Mouse (Mus musculus) CD4-positive helper T cell, adult 2 months (primary cell): ENCODE measurements around the gene Pgd.
"Not testable (repeated sequence)": the region's sequence is repeated elsewhere in the genome, so short reads cannot be mapped to it uniquely, and the experiment has no call there.

ENCODE experiments used
- DNase-seq: peaks from one replicate; pipeline ENCODE4 v3.0.0-alpha.2; 2012; ENCODE audit warnings: low read depth, missing footprints, low spot score

Gene Pgd

DNA sequence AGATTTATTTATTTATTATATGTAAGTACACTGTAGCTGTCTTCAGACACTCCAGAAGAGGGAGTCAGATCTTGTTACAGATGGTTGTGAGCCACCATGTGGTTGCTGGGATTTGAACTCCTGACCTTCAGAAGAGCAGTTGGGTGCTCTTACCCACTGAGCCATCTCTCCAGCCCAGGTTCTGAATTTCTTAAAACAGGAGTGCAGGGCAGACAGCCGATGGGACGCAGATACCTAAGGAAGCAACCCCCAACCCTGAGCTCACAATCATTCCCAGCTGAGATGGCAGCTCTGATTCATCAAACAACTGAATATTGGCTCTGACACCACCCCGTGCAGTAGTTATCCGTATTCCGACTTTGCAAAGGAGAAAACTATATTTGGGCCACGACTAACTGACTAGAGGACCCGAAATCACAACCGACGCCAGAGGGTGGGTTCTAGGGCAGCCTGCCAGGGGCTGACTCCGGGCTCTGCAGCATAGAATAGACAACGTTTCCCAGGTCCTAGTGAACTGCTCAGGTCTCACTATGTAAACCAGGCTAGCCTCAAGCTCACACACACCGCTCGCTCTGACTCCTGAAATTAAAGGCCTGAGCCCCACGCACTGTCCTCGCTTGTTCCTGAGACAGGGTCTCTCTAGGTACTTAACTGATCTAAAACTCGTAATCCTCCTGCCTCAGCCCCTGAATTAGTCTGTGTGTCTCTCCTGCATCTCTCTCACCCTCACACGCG is 30.3 kb downstream of the Pgd start:
- DNase-seq, result no peak

GRCm38 (mm10) chr4:149133395-149133794 is 33.2 kb downstream of the Pgd start:
- no peak for DNase-seq

GRCm38 (mm10) chr4:149131789-149132565 is 34.6 kb downstream of the Pgd start:
- DNase-seq, result no peak

GRCm38 (mm10) chr4:149131021-149131752 is 35.4 kb downstream of the Pgd start:
- DNase-seq, result no peak

DNA sequence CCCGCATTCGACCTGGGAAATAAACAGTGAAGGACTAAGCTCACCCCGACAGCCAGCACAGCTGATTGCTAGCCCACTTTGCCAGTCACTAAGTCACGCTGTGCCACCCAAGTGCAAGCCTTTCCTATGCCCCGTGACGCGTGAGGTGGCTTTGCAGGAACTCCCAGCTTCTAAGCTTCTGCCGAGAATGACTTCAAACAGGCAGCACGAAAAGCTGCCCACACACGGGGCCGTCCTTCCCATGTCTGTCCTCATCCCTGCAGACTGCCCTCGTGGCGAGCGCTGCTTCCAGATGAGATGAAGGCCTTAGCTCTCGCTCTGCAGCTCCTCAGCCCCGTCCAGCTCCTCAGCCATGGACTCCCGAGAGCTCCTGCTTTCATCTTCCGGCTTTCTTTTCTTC is 38.1 kb downstream of the Pgd start:
- no peak for DNase-seq

DNA sequence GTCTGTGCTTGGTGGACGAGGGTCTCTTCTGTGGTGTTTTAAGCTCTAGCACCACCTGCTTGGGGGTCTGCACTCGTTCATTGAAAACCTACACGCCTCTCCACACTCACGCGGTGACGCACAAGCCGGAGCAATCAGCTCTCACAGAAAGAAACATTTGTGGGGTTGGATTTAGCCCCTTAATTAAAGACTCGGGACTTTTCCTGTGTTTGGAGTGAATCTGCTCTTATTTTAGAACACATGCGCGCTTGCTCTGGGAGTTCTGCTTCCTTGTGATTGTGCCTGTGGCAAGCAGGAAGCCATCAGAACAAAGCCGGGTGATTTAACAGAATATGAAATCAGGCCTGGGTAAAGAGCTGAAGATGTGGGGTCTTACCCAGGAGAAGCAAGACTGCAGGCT is 39.9 kb downstream of the Pgd start, which contains the start of gene Cort:
TSS of gene Cort (minus strand) at position 101 of the 400 bp plus-strand sequence.
- no peak for DNase-seq

GRCm38 (mm10) chr4:149126115-149126509 is 40.5 kb downstream of the Pgd start:
- DNase-seq, result no peak

- DNase-seq, result no peak
Measured at GRCm38 (mm10) chr4:149125341-149126114, 41.0 kb downstream of the Pgd start.

DNA sequence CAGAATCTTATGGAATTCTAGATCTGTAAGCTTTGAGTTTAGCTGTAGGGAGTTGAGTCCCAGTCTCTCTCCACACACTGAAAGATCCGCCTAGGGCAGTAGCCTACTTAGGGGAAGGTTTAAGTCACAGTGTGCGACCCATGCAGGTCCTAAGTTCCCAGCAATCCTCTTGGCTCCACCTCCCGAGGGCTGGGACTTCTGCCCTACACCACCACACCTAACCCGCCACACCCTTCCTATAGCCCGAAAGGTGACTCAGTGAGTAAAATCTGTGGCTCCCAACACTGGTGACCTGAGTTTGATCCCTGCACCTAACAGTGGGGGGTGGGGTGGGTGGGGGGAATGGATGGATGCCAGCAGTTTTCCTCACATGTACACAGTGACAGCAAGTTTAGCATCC is 43.1 kb downstream of the Pgd start:
- no peak for DNase-seq

DNA sequence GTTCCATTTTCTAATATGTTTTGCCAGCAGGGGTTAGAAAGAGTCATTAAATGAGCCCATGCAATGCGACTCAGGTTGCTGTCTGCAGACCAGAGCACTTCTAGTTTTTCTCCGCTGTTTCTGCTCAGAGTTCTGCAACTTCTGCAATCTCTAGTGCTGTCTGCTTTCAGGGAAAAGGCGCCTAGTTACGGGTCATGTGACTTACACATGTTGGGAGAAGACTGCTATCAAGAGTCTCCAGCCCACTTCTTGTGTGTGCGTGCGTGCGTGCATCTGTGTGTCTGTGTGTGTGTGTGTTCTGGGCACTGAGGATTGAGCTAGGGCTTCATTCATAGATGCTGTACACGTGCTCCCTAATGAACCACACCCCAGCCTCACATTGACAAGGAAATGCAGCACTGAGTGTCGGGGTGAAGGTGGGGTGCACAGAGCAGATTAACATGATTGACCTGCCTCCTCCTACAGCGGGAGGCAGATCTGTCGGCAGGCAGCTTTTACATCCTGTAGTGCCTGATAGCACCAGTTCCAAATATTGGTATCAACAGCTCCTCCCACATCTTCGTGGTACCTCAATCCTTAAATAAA is 46.5 kb downstream of the Pgd start:
- not testable (repeated sequence) for DNase-seq

DNA sequence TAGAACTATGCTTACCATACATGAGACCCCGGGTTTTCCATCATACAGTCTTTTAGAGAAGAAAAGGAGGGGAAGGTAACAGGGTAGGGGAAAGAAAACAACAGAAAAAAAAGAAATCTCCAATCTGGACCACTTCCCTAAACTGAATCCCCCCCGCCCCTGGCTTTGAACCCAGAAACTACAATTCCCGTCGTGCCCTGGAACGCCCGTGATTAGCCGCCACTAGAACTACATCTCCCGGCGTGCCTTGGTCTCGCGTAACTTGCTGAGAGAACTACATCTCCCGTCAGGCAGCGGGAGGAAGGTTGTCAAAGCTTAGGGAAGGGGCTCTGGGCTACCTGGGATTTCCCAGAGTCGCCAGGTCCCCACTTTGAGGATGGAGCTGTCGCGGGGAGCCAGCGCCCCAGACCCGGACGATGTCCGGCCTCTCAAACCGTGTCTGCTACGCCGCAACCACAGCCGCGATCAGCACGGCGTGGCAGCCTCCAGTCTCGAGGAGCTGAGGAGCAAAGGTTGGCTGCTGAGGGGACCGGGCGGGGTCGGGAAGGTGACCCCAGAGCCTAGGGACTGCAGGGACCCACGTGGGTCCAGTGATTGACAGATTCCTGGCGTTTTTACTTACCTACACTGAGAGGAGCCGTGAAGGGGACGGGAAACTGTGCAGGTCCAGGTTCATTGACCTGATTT is 62.6 kb downstream of the Pgd start, which contains the start of gene Dffa:
TSS of gene Dffa (plus strand) at position 272 of the 687 bp plus-strand sequence.
- peak; percentile 88 for DNase-seq

DNA sequence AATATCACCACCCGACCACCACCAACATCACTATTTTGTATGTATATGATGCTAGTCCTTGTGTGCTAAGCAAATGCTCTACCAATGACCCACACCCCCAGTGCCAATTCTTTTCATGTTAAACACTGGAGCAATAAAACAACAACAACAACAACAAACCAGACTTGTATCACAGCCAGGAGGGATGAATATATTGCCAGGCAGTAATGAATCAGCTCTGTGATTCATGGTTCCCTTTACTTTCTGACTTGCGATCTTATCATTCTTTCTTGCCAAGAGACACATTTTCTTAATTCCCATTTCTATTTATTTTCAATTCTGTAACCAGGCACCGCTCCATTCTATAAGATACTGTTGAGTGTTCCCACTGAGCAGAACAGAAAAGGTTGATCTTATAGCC is 65.1 kb downstream of the Pgd start:
- DNase-seq, result no peak

GRCm38 (mm10) chr4:149100449-149100848 is 66.1 kb downstream of the Pgd start:
- DNase-seq, result not testable (repeated sequence)
